Mouse (Mus musculus) liver, postnatal 0 days (tissue): ENCODE measurements around the gene Olfr1299. TPM values are rescaled to one million over a fixed set of nuclear protein-coding genes. Genes with fewer than 3 reads are reported as not detected.

Source experiments
- ATAC-seq: fragments of 200-750 bp; cut with Nextera tagmentation; 2 replicates; pipeline ENCODE4 v1.8.0; 2017; ENCODE audit warnings: mild to moderate bottlenecking, moderate library complexity
- DNase-seq: peaks from one replicate; pipeline ENCODE4 v3.0.0-alpha.2; 2016
- H3K27ac ChIP-seq: fragments of 300-500 bp; sonication (generic); 2 replicates; pipeline ENCODE4 v1.5.1; 2014; ENCODE audit warnings: antibody characterized with exemption, moderate library complexity, mild to moderate bottlenecking, low read depth
- H3K27me3 ChIP-seq: fragments of 300-500 bp; sonication (generic); 2 replicates; pipeline ENCODE4 v1.6.1; 2014; ENCODE audit warnings: low read length, control low read depth, mixed read lengths; ENCODE audit not compliant: insufficient read depth
- H3K36me3 ChIP-seq: fragments of 300-500 bp; sonication (generic); replicated peaks from 2 replicates; pipeline ENCODE4 v1.6.1; 2014; ENCODE audit warnings: mild to moderate bottlenecking, control low read depth, low read length, moderate library complexity, mixed read lengths; ENCODE audit not compliant: insufficient read depth
- H3K4me1 ChIP-seq: fragments of 300-500 bp; sonication (generic); 2 replicates; pipeline ENCODE4 v1.6.1; 2014; ENCODE audit warnings: antibody characterized with exemption, mild to moderate bottlenecking, control low read depth; ENCODE audit not compliant: insufficient read depth
- H3K4me2 ChIP-seq: fragments of 300-500 bp; sonication (generic); 2 replicates; pipeline ENCODE4 v1.6.1; 2014; ENCODE audit warnings: low read depth, mild to moderate bottlenecking, low read length, moderate library complexity, mixed read lengths
- H3K4me3 ChIP-seq: fragments of 300-500 bp; sonication (generic); 2 replicates; pipeline ENCODE4 v1.5.1; 2014; ENCODE audit warnings: low read depth, low read length
- H3K9ac ChIP-seq: fragments of 300-500 bp; sonication (generic); replicated peaks from 2 replicates; pipeline ENCODE4 v1.6.1; 2014; ENCODE audit warnings: mild to moderate bottlenecking, moderate library complexity
- H3K9me3 ChIP-seq: fragments of 300-500 bp; sonication (generic); 2 replicates; pipeline ENCODE4 v1.6.1; 2016; ENCODE audit warnings: mild to moderate bottlenecking, control low read depth, low read length, mixed read lengths
- CTCF ChIP-seq: sonication (generic); IDR thresholded peaks from 2 replicates; pipeline ENCODE4 v1.5.1; 2016; ENCODE audit warnings: antibody characterized with exemption, low read depth
- EP300 ChIP-seq: IDR thresholded peaks from 2 replicates; pipeline ENCODE4 v1.6.1; 2016; ENCODE audit warnings: antibody characterized with exemption, low read depth, mild to moderate bottlenecking
- WGBS: fragments of 180-500 bp; shearing (Covaris S2); extraction: QIAGEN DNeasy Blood & Tissue Kit; methylation state at CpG from one replicate; pipeline ENCODE4 v1.1.7; 2014; ENCODE audit not compliant: insufficient replicate concordance; 5-methylcytosine and 5-hydroxymethylcytosine counted together
- polyA plus RNA-seq: library from polyadenylated mRNA; unstranded; fragments of >200 nt; fragmentation: Nextera tagmentation; extraction: Ambion mirVana; gene quantifications from 2 replicates; pipeline ENCODE4 v1.2.1, GENCODE M21; 2015

The Olfr1299 gene
- not detected in 2 replicates for polyA plus RNA-seq

GRCm38 (mm10) chr2:111661119-111661518, at the start of gene Olfr1299:
TSS of gene Olfr1299 (plus strand) at chr2:111661419.
- H3K27ac ChIP-seq: no peak within 1 kb of the TSS
- 68% methylated on average over 4 of the region's 4 CpGs for WGBS
- no peak within 1 kb of the TSS for H3K4me3 ChIP-seq
- no peaks in the 10 kb centered on the region for H3K36me3 ChIP-seq
- no peak for ATAC-seq
- H3K4me1 ChIP-seq: no peaks in the 10 kb centered on the region
- H3K27me3 ChIP-seq: no peaks in the 10 kb centered on the region
- no peaks in the 10 kb centered on the region for H3K9me3 ChIP-seq
- DNase-seq: no peak
- H3K4me2 ChIP-seq: no peak within 1 kb of the TSS
- TF ChIP-seq CTCF (no peak), EP300 (no peak)
- H3K9ac ChIP-seq: no peak within 1 kb of the TSS

GRCm38 (mm10) chr2:111626397-111626796, 34.8 kb upstream of the Olfr1299 start, which contains the start of gene Olfr1297:
TSS of gene Olfr1297 (minus strand) at chr2:111626497.
- Histone ChIP-seq H3K4me3 (no peak within 1 kb of the TSS), H3K27ac (no peak within 1 kb of the TSS), H3K27me3 (no peaks in the 10 kb centered on the region), H3K9me3 (no peaks in the 10 kb centered on the region), H3K4me2 (no peak within 1 kb of the TSS), H3K4me1 (no peaks in the 10 kb centered on the region), H3K36me3 (no peaks in the 10 kb centered on the region), H3K9ac (no peak within 1 kb of the TSS)
- 48% methylated on average over 1 of the region's 1 CpGs for WGBS
- DNase-seq (no peak), ATAC-seq (no peak)
- TF ChIP-seq EP300 (no peak), CTCF (no peak)

- DNase-seq (no peak), ATAC-seq (no peak)
- H3K27ac ChIP-seq: no peak within 1 kb of the TSS
- no peaks in the 10 kb centered on the region for H3K4me1 ChIP-seq
- TF ChIP-seq CTCF (no peak), EP300 (no peak)
- no peak within 1 kb of the TSS for H3K4me3 ChIP-seq
- 63% methylated on average over 1 of the region's 1 CpGs for WGBS
- no peaks in the 10 kb centered on the region for H3K36me3 ChIP-seq
- no peaks in the 10 kb centered on the region for H3K27me3 ChIP-seq
- no peaks in the 10 kb centered on the region for H3K9me3 ChIP-seq
- H3K9ac ChIP-seq: no peak within 1 kb of the TSS
- H3K4me2 ChIP-seq: no peak within 1 kb of the TSS
Measured at GRCm38 (mm10) chr2:111649101-111649500, 12.1 kb upstream of the Olfr1299 start, which contains the start of gene Olfr1298. TSS of gene Olfr1298 (minus strand) at chr2:111649201.

Other genes starting within 250 kb of the Olfr1299 start
- gene Olfr1286, start 238.3 kb upstream of the Olfr1299 start, polyA plus RNA-seq: not detected in 2 replicates
- not detected in 2 replicates for gene Olfr1287, start 212.3 kb upstream of the Olfr1299 start, polyA plus RNA-seq
- gene Olfr1288, start 187.3 kb upstream of the Olfr1299 start, polyA plus RNA-seq: not detected in 2 replicates
- not detected in 2 replicates for gene Olfr1289, start 180.6 kb upstream of the Olfr1299 start, polyA plus RNA-seq
- not detected in 2 replicates for gene Olfr1290, start 167.6 kb upstream of the Olfr1299 start, polyA plus RNA-seq
- gene Olfr1291-ps1, start 164.2 kb upstream of the Olfr1299 start, polyA plus RNA-seq: not detected in 2 replicates
- not detected in 2 replicates for gene Olfr1293-ps, start 136.2 kb upstream of the Olfr1299 start, polyA plus RNA-seq
- not detected in 2 replicates for gene Olfr1294, start 121.1 kb upstream of the Olfr1299 start, polyA plus RNA-seq
- not detected in 2 replicates for gene Olfr1295, start 91.7 kb upstream of the Olfr1299 start, polyA plus RNA-seq
- not detected in 2 replicates for gene Olfr1297, start 34.9 kb upstream of the Olfr1299 start, polyA plus RNA-seq
- not detected in 2 replicates for gene Olfr1298, start 12.2 kb upstream of the Olfr1299 start, polyA plus RNA-seq
- not detected in 2 replicates for gene Olfr1301, start 89.6 kb downstream of the Olfr1299 start, polyA plus RNA-seq
- not detected in 2 replicates for gene Olfr1302, start 116.0 kb downstream of the Olfr1299 start, polyA plus RNA-seq
- not detected in 2 replicates for gene Olfr1303, start 158.9 kb downstream of the Olfr1299 start, polyA plus RNA-seq
- not detected in 2 replicates for gene Olfr1305, start 215.7 kb downstream of the Olfr1299 start, polyA plus RNA-seq